Mouse (Mus musculus) E14TG2a.4 (cell line): Measurements from ENCODE around the gene Lamtor2.

Experiments
- CTCF ChIP-seq: conservative IDR thresholded peaks from 2 replicates; pipeline ENCODE4 v1.5.1; 2014; ENCODE audit warnings: low read length
- NANOG ChIP-seq: IDR thresholded peaks from 2 replicates; pipeline ENCODE4 v1.6.1; 2014; ENCODE audit warnings: borderline replicate concordance, low read length, mixed read lengths
- POU5F1 ChIP-seq: IDR thresholded peaks from 2 replicates; pipeline ENCODE4 v1.6.1; 2014; ENCODE audit warnings: low read length, borderline replicate concordance

DNA sequence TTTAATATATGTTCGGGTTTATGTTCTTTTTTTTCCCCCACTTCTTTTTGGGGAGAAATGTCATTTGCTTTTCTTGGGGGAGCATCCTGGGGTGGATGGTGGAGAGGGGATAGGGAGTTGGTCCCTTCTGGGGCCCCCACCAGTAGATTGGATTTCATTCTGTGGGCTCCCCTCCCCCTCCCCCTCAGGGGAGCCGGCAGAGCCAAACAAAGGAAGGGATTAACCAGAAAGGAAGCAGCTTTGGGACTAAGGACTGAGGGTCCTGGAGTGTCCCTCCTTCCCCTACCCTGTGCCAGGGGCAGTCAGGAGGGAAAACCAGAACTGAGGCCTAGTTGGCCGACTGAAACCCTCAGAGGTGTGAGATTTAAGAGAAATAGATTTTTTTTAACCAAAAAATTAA, 13.5 kb downstream of the Lamtor2 start:
- TF ChIP-seq CTCF (no peak), POU5F1 (no peak), NANOG (no peak)
